Mouse (Mus musculus) midbrain, embryonic 13.5 days (tissue): ENCODE results near the gene Erh. TPM values are rescaled to one million over a fixed set of nuclear protein-coding genes. Genes with fewer than 3 reads are reported as not detected.
A peak's percentile ranks its signal among the peaks of the same experiment; 100 is the strongest.

Experiments
- ATAC-seq: fragments of 200-750 bp; cut with Nextera tagmentation; 2 replicates; pipeline ENCODE4 v1.8.0; 2017; ENCODE audit warnings: mild to moderate bottlenecking, moderate TSS enrichment, moderate library complexity
- H3K27ac ChIP-seq: fragments of 300-500 bp; sonication (generic); 2 replicates; pipeline ENCODE4 v1.5.1; 2015; ENCODE audit warnings: inconsistent platforms, mild to moderate bottlenecking, moderate library complexity
- H3K27me3 ChIP-seq: fragments of 300-500 bp; sonication (generic); 2 replicates; pipeline ENCODE4 v1.6.1; 2015; ENCODE audit warnings: mild to moderate bottlenecking, inconsistent platforms
- H3K36me3 ChIP-seq: fragments of 300-500 bp; sonication (generic); 2 replicates; pipeline ENCODE4 v1.6.1; 2015; ENCODE audit warnings: mild to moderate bottlenecking, inconsistent platforms
- H3K4me1 ChIP-seq: fragments of 300-500 bp; sonication (generic); replicated peaks from 2 replicates; pipeline ENCODE4 v1.6.1; 2015; ENCODE audit warnings: inconsistent platforms
- H3K4me2 ChIP-seq: fragments of 300-500 bp; sonication (generic); replicated peaks from 2 replicates; pipeline ENCODE4 v1.6.1; 2015; ENCODE audit warnings: moderate library complexity, mild to moderate bottlenecking, inconsistent platforms
- H3K4me3 ChIP-seq: fragments of 300-500 bp; sonication (generic); replicated peaks from 2 replicates; pipeline ENCODE4 v1.5.1; 2015; ENCODE audit warnings: mild to moderate bottlenecking, inconsistent platforms
- H3K9ac ChIP-seq: fragments of 300-500 bp; sonication (generic); replicated peaks from 2 replicates; pipeline ENCODE4 v1.6.1; 2015; ENCODE audit warnings: mild to moderate bottlenecking, inconsistent platforms
- H3K9me3 ChIP-seq: fragments of 300-500 bp; sonication (generic); 2 replicates; pipeline ENCODE4 v1.6.1; 2016; ENCODE audit warnings: mild to moderate bottlenecking, inconsistent platforms
- WGBS: fragments of 180-500 bp; shearing (Covaris S2); methylation state at CpG from one replicate; pipeline ENCODE4 v1.1.7; 2015; 5-methylcytosine and 5-hydroxymethylcytosine counted together
- polyA plus RNA-seq: library from polyadenylated mRNA; unstranded; fragments of >200 nt; fragmentation: Nextera tagmentation; extraction: Ambion mirVana; gene quantifications from 2 replicates; pipeline ENCODE4 v1.2.1, GENCODE M21; 2015

The Erh gene
- polyA plus RNA-seq, 1 experiment from 2014 or later, result 367 TPM

- 95% methylated on average over 10 of the region's 10 CpGs for WGBS
- ATAC-seq, result no peak
These were observed 18.2 kb upstream of the Erh start for GRCm38 (mm10) chr12:80662322-80662721.

GRCm38 (mm10) chr12:80658661-80659060, 14.5 kb upstream of the Erh start:
- Histone ChIP-seq H3K27me3 (no peaks in the 10 kb centered on the region), H3K27ac (no peak overlapping the region), H3K4me2 (no peak overlapping the region), H3K9me3 (no peaks in the 10 kb centered on the region), H3K4me3 (no peak overlapping the region), H3K36me3 (peaks cover 12% of the 10 kb centered on the region), H3K9ac (no peak overlapping the region), H3K4me1 (no peaks in the 10 kb centered on the region)
- WGBS, result 84% methylated on average over 6 of the region's 6 CpGs
- ATAC-seq, result no peak

More at GRCm38 (mm10) chr12:80662322-80662721, 18.2 kb upstream of the Erh start:
- H3K4me3 ChIP-seq, result no peak overlapping the region
- no peaks in the 10 kb centered on the region for H3K4me1 ChIP-seq
- no peak overlapping the region for H3K27ac ChIP-seq
- H3K36me3 ChIP-seq, result peaks cover 27% of the 10 kb centered on the region
- no peak overlapping the region for H3K9ac ChIP-seq
- no peaks in the 10 kb centered on the region for H3K9me3 ChIP-seq
- no peaks in the 10 kb centered on the region for H3K27me3 ChIP-seq
- H3K4me2 ChIP-seq, result no peak overlapping the region

GRCm38 (mm10) chr12:80654659-80655025, 10.5 kb upstream of the Erh start:
- Histone ChIP-seq H3K36me3 (no peaks in the 10 kb centered on the region), H3K4me1 (no peaks in the 10 kb centered on the region), H3K27me3 (no peaks in the 10 kb centered on the region), H3K9me3 (no peaks in the 10 kb centered on the region), H3K27ac (no peak overlapping the region), H3K4me2 (no peak overlapping the region), H3K4me3 (no peak overlapping the region), H3K9ac (no peak overlapping the region)
- WGBS, result 89% methylated on average over 3 of the region's 3 CpGs
- ATAC-seq, result no peak

GRCm38 (mm10) chr12:80653951-80654658, 10.0 kb upstream of the Erh start:
- Histone ChIP-seq H3K4me1 (no peaks in the 10 kb centered on the region), H3K4me3 (no peak overlapping the region)
- 91% methylated on average over 7 of the region's 7 CpGs for WGBS

GRCm38 (mm10) chr12:80646377-80646776, 2.2 kb upstream of the Erh start:
- Histone ChIP-seq H3K4me3 (peak overlapping the region; percentile 99), H3K4me1 (peaks cover 48% of the 10 kb centered on the region)
- 93% methylated on average over 3 of the region's 3 CpGs for WGBS

More at GRCm38 (mm10) chr12:80653951-80654658, 10.0 kb upstream of the Erh start:
- no peaks in the 10 kb centered on the region for H3K36me3 ChIP-seq
- no peak for ATAC-seq
- no peak overlapping the region for H3K4me2 ChIP-seq
- no peak overlapping the region for H3K9ac ChIP-seq
- H3K9me3 ChIP-seq, result no peaks in the 10 kb centered on the region
- H3K27ac ChIP-seq, result no peak overlapping the region
- H3K27me3 ChIP-seq, result no peaks in the 10 kb centered on the region

GRCm38 (mm10) chr12:80644506-80644868, 346 bp upstream of the Erh start:
- Histone ChIP-seq H3K27ac (no peak overlapping the region), H3K4me1 (peaks cover 48% of the 10 kb centered on the region)
- 12% methylated on average over 18 of the region's 18 CpGs for WGBS

More at GRCm38 (mm10) chr12:80646377-80646776, 2.2 kb upstream of the Erh start:
- peak overlapping the region; percentile 97 for H3K4me2 ChIP-seq
- no peak overlapping the region for H3K27ac ChIP-seq
- no peaks in the 10 kb centered on the region for H3K9me3 ChIP-seq
- no peak for ATAC-seq
- peaks cover 9% of the 10 kb centered on the region; the same call in 1 of the 2 replicates for H3K36me3 ChIP-seq
- H3K27me3 ChIP-seq, result no peaks in the 10 kb centered on the region
- H3K9ac ChIP-seq, result peak overlapping the region; percentile 37; the same call in 1 of the 2 replicates

GRCm38 (mm10) chr12:80642725-80643692, 1.1 kb downstream of the Erh start:
- H3K36me3 ChIP-seq, result peaks cover 37% of the 10 kb centered on the region
- WGBS, result 3% methylated on average over 46 of the region's 48 CpGs
- peak overlapping the region; percentile 91 for H3K27ac ChIP-seq
- H3K4me2 ChIP-seq, result peak overlapping the region; percentile 97
- peak overlapping the region; percentile 99 for H3K4me3 ChIP-seq
- H3K9me3 ChIP-seq, result no peaks in the 10 kb centered on the region
- H3K4me1 ChIP-seq, result peaks cover 45% of the 10 kb centered on the region
- peak; percentile 78 for ATAC-seq
- peak overlapping the region; percentile 97 for H3K9ac ChIP-seq
- no peaks in the 10 kb centered on the region for H3K27me3 ChIP-seq

More at GRCm38 (mm10) chr12:80644506-80644868, 346 bp upstream of the Erh start:
- ATAC-seq, result no peak
- H3K36me3 ChIP-seq, result peaks cover 28% of the 10 kb centered on the region
- peak overlapping the region; percentile 99 for H3K4me3 ChIP-seq
- no peaks in the 10 kb centered on the region for H3K27me3 ChIP-seq
- H3K9me3 ChIP-seq, result no peaks in the 10 kb centered on the region
- H3K4me2 ChIP-seq, result peak overlapping the region; percentile 97
- H3K9ac ChIP-seq, result peak overlapping the region; percentile 97

- Histone ChIP-seq H3K27ac (no peak overlapping the region), H3K9me3 (no peaks in the 10 kb centered on the region), H3K9ac (no peak overlapping the region), H3K27me3 (no peaks in the 10 kb centered on the region), H3K36me3 (peaks cover 52% of the 10 kb centered on the region), H3K4me2 (no peak overlapping the region), H3K4me1 (no peaks in the 10 kb centered on the region), H3K4me3 (no peak overlapping the region)
- no peak for ATAC-seq
- WGBS, result 88% methylated on average over 5 of the region's 5 CpGs
These were observed 12.4 kb downstream of the Erh start for GRCm38 (mm10) chr12:80631790-80632189.

- no peaks in the 10 kb centered on the region for H3K9me3 ChIP-seq
- ATAC-seq, result no peak
- H3K9ac ChIP-seq, result no peak overlapping the region
- H3K27ac ChIP-seq, result no peak overlapping the region
- no peaks in the 10 kb centered on the region for H3K4me1 ChIP-seq
- WGBS, result 79% methylated on average over 5 of the region's 5 CpGs
- no peak overlapping the region for H3K4me3 ChIP-seq
- no peak overlapping the region for H3K4me2 ChIP-seq
- no peaks in the 10 kb centered on the region for H3K36me3 ChIP-seq
- no peaks in the 10 kb centered on the region for H3K27me3 ChIP-seq
These were observed 23.6 kb downstream of the Erh start for GRCm38 (mm10) chr12:80620501-80620900.

GRCm38 (mm10) chr12:80615371-80616257, 28.5 kb downstream of the Erh start:
- Histone ChIP-seq H3K27me3 (no peaks in the 10 kb centered on the region), H3K4me3 (no peak overlapping the region), H3K36me3 (no peaks in the 10 kb centered on the region), H3K9me3 (no peaks in the 10 kb centered on the region), H3K27ac (no peak overlapping the region), H3K4me2 (no peak overlapping the region), H3K4me1 (no peaks in the 10 kb centered on the region), H3K9ac (no peak overlapping the region)
- ATAC-seq, result no peak
- 58% methylated on average over 7 of the region's 7 CpGs for WGBS

GRCm38 (mm10) chr12:80612113-80612791, 31.9 kb downstream of the Erh start:
- peak overlapping the region; percentile 39; the same call in 1 of the 2 replicates for H3K27ac ChIP-seq
- WGBS, result 62% methylated on average over 9 of the region's 9 CpGs

More at GRCm38 (mm10) chr12:80612113-80612791, 31.9 kb downstream of the Erh start:
- no peaks in the 10 kb centered on the region for H3K4me1 ChIP-seq
- H3K4me3 ChIP-seq, result no peak overlapping the region
- 0 out of 2 replicates have a peak, but pooled peaks have one; percentile 56 for ATAC-seq
- H3K36me3 ChIP-seq, result no peaks in the 10 kb centered on the region
- H3K9ac ChIP-seq, result no peak overlapping the region
- H3K9me3 ChIP-seq, result no peaks in the 10 kb centered on the region
- H3K27me3 ChIP-seq, result no peaks in the 10 kb centered on the region
- no peak overlapping the region for H3K4me2 ChIP-seq
